Mouse (Mus musculus): ENCODE data around the gene Hist1h2ba.

DNA sequence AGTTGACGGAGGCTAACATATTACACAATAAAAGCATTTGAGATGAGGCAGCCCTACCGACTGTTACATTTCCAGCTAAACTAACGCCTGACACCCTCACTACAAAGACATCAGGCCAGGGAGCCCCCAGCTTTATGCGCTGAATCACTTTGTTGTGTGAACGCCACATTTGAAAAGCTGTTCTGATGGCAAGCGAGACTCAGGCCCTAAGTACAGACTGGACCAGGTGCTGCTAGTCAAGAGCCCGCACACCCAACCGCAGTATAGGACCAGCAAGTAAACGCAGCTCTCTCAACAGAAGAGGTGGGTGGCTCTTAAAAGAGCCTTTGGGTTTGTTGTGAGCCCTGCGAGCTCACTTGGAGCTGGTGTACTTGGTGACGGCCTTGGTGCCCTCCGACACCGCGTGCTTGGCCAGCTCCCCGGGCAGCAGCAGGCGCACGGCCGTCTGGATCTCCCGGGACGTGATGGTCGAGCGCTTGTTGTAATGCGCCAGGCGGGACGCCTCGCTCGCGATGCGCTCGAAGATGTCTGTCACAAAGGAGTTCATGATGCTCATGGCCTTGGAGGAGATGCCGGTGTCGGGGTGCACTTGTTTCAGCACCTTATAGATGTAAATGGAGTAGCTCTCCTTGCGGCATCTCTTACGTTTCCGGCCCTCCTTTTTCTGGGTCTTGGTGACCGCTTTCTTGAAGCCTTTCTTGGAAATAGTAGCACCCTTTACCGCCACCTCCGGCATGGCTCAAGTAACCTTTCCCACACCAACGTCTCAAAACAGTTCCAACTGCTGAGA, at the start of gene Hist1h2ba:
- TF ChIP-seq CTCF (IDR thresholded peaks at IDR 0.05; ENCODE audit: borderline replicate concordance, insufficient read depth, low read depth, low read length) (no peak), POLR2A (IDR thresholded peaks at IDR 0.05; ENCODE audit: borderline replicate concordance, insufficient read depth, low read length) (no peak)

Measured in cerebellum, adult 2 months (tissue).